Mouse (Mus musculus) myocyte (in vitro differentiated cells): ENCODE results near the gene Rab33a.

Experiments
- MAX ChIP-seq: IDR thresholded peaks from one replicate; pipeline ENCODE4 v1.6.1; 2011; ENCODE audit warnings: low read depth, mild to moderate bottlenecking, control low read depth
- POLR2AphosphoS2 ChIP-seq: IDR thresholded peaks from one replicate; pipeline ENCODE4 v1.6.1; 2011; ENCODE audit warnings: low read depth, control low read depth; ENCODE audit not compliant: insufficient read length

DNA sequence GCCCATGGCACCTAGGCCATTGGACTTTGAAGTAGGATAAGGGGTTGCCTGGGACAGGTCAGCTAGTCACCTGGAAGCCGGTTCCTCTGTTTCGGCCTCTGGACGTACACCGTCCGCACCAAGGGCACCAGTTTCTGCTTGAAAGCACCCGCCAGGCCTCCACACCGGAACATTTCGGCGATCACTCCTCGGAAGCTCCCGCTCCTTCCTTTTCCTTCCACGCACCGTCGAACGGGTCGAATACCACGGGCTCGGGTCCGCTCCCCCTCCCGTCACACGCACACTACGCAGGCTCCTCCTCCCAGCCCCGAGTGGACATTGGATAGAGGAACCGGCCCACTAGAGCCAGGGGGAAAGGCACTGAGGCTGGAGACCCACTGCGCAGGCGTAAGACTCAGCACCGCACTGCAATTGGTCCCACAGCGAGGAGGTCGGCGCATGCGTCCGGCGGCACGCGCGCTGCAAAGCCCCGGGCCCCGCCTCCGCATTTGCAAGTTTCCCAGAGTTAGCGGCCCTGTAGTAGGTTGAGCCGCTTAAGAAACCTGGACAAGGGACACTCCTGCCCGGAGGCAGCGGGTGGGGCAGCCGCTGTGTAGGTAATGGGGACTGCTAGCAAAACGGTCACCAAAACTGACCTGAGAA, 5.8 kb upstream of the Rab33a start, which contains the start of gene Aifm1:
- TF ChIP-seq POLR2AphosphoS2 (peak; percentile 80), MAX (no peak)
